Mouse (Mus musculus): ENCODE measurements at regions not wholly inside any gene's neighbourhood (a gene's known extent, or its start where the extent isn't known, plus 50 kb on each side); places are given as distances from the start of the nearest gene placed in this dataset.
A peak's percentile ranks its signal among the peaks of the same experiment; 100 is the strongest.

- no peak overlapping the region for H3K4me2 ChIP-seq
- no peaks in the 10 kb centered on the region for H3K4me1 ChIP-seq
- no peaks in the 10 kb centered on the region for H3K9me3 ChIP-seq
- no peak overlapping the region for H3K9ac ChIP-seq
- H3K27me3 ChIP-seq = no peaks in the 10 kb centered on the region
- 92% methylated on average over 1 of the region's 1 CpGs for WGBS
- no peak overlapping the region for H3K27ac ChIP-seq
- H3K36me3 ChIP-seq (replicated peaks) = no peaks in the 10 kb centered on the region
- H3K4me3 ChIP-seq (replicated peaks) = no peak overlapping the region
- no peak for ATAC-seq (ENCODE audit: low FRiP score)
These were observed 414.9 kb upstream of the C9orf72 start for GRCm38 (mm10) chr4:35640866-35641265.

- Histone ChIP-seq H3K9me3 (no peaks in the 10 kb centered on the region), H3K36me3 (replicated peaks) (no peaks in the 10 kb centered on the region), H3K9ac (no peak overlapping the region), H3K27ac (no peak overlapping the region), H3K27me3 (no peaks in the 10 kb centered on the region), H3K4me3 (replicated peaks) (no peak overlapping the region), H3K4me1 (no peaks in the 10 kb centered on the region), H3K4me2 (no peak overlapping the region)
- WGBS = 76% methylated on average over 1 of the region's 1 CpGs
- no peak for ATAC-seq (ENCODE audit: low FRiP score)
These were observed 380.2 kb upstream of the C9orf72 start for GRCm38 (mm10) chr4:35606200-35606599.

GRCm38 (mm10) chr4:35578086-35578485 lies 352.1 kb upstream of the C9orf72 start:
- Histone ChIP-seq H3K4me1 (no peaks in the 10 kb centered on the region), H3K4me2 (no peak overlapping the region), H3K27ac (no peak overlapping the region), H3K36me3 (replicated peaks) (no peaks in the 10 kb centered on the region), H3K9me3 (no peaks in the 10 kb centered on the region), H3K27me3 (no peaks in the 10 kb centered on the region), H3K4me3 (replicated peaks) (no peak overlapping the region), H3K9ac (no peak overlapping the region)
- WGBS = 71% methylated on average over 1 of the region's 1 CpGs
- no peak for ATAC-seq (ENCODE audit: low FRiP score)

DNA sequence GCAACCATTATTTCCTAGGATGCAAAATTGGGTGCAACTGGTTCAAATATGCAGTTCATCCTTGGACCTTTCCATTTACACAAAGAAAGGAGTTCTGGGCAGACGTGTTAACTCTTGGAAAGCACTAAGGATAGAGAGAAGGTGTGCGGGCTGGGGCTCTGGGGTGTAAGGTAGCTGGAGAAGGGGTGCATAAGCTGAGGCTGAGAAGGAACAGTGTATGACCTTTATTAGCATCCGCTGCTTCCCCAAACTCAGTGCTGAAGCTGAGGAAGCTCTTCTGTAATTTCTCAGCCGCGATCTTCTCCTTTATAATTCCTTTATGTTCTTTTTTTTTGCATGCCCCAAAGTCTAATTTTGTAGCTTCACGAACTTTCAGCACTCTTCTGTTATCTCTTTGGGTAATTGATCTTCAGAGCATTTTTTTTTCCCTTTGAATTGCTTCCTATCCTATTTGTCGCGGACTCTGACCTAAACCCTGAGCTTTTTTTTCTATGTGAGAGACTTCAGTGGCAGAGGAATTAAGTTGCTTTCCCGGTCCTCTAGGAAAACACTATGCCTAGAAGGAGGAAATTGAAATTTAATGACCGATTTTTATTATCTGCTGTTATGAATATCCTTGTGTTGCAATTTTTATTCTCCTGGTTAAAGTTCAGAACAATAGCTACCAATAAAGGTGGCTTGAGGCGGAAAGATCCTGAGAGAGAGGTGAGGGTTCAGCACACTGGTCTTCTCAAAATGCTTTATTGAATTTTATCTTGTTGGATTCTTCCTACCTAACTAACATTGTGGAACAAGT lies 349.4 kb upstream of the C9orf72 start:
- Histone ChIP-seq H3K4me2 (no peak overlapping the region), H3K4me3 (replicated peaks) (no peak overlapping the region), H3K9me3 (no peaks in the 10 kb centered on the region), H3K9ac (no peak overlapping the region), H3K27ac (no peak overlapping the region), H3K36me3 (replicated peaks) (no peaks in the 10 kb centered on the region), H3K27me3 (no peaks in the 10 kb centered on the region), H3K4me1 (peaks cover 10% of the 10 kb centered on the region)
- ATAC-seq (ENCODE audit: low FRiP score) = no peak
- WGBS = 83% methylated on average over 11 of the region's 11 CpGs

DNA sequence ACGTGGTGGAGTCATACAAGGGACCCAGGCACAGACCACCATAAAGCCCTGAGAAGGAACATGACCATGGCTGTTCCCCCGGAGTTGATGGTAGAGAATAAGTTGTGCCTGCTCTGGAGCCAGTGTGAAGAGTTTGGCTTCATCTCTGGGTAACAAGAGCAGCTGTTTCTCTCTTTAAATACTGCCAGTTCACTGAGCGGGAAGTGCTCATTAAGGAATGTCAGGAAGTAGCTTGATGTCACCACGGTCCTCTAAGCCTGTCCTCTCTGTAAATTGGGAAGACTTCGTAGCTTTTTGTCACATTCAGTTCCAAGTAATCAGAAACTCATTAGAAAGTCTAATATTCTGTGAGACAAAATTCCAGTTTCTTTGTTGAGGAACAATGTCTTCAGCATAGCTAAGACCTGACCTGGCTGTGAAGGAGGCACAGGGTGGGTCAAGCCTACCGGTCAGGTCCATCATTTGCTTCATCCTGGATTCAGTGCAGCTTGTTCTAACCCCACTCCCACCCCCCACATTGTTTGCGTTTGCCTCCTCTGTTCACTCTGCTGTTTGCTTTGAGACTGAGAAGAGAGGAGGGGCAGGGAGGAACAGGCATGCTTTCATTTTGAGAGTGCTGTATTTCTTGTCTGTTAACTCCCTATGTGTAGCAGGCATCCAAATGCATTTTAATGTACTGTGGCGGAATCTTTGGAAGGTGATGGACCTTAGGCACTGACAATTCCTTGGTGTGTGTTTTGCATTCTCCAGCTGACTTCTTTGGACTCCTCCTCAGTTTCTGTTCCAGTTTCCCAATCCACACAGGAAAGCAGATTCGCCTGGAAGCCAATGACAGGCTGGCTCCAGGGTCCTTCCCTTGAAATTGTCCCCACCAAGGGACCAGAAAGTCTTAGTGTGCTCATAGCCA lies 345.8 kb upstream of the C9orf72 start:
- Histone ChIP-seq H3K36me3 (replicated peaks) (no peaks in the 10 kb centered on the region), H3K9ac (no peak overlapping the region), H3K9me3 (no peaks in the 10 kb centered on the region), H3K27me3 (no peaks in the 10 kb centered on the region), H3K4me2 (no peak overlapping the region), H3K4me3 (replicated peaks) (no peak overlapping the region), H3K4me1 (peaks cover 10% of the 10 kb centered on the region), H3K27ac (no peak overlapping the region)
- 46% methylated on average over 9 of the region's 9 CpGs for WGBS
- peak; percentile 20; the same call in 1 of the 2 replicates for ATAC-seq (ENCODE audit: low FRiP score)

DNA sequence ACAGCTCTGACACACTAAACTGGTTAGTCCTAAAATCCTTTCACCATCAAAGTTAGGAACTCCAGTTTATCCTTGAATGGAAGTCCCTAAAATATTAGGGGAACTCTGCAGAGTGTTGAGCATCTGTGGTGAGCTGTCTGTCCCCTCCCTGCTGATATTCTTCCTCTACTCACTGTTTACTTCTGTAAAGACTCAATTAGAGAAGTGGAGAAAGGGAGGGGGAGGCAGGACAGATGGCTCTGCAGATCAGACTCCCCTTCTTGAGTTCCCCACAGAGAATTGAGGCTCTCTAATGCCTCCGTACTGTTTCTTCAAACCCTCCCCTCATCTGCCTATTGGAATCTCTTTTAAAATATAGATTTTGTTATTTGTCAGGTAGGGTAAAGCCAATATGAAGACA lies 335.3 kb upstream of the C9orf72 start:
- Histone ChIP-seq H3K4me1 (no peaks in the 10 kb centered on the region), H3K4me3 (replicated peaks) (no peak overlapping the region)
- ATAC-seq (ENCODE audit: low FRiP score) = no peak

DNA sequence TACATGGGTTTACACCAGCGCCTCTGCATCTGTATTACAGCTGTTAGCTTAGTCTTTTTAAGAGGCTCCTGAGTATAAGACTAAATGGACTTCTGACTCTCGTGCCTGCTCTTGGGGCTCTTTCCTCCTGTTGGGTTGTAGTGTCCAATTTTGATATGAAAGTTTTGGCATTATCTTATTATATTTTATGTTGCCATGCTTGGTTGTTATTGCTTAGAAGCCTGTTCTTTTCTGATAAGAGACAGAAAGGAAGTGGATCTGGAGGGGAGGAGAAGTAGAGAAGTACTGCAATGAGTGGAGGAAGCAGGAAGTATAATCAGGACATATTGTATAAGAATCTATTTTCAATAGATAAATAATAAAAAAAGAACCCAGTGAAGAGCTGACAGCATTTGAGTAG lies 334.0 kb upstream of the C9orf72 start:
- no peak overlapping the region for H3K4me3 ChIP-seq (replicated peaks)
- H3K27me3 ChIP-seq = no peaks in the 10 kb centered on the region
- 88% methylated on average over 2 of the region's 2 CpGs for WGBS
- H3K27ac ChIP-seq = no peak overlapping the region
- H3K36me3 ChIP-seq (replicated peaks) = no peaks in the 10 kb centered on the region
- H3K4me1 ChIP-seq = no peaks in the 10 kb centered on the region
- no peak overlapping the region for H3K9ac ChIP-seq
- H3K9me3 ChIP-seq = no peaks in the 10 kb centered on the region
- H3K4me2 ChIP-seq = no peak overlapping the region
- no peak for ATAC-seq (ENCODE audit: low FRiP score)

More for the DNA sequence above, 335.3 kb upstream of the C9orf72 start:
- WGBS = 44% methylated on average over 1 of the region's 1 CpGs
- H3K9ac ChIP-seq = no peak overlapping the region
- no peak overlapping the region for H3K27ac ChIP-seq
- no peak overlapping the region for H3K4me2 ChIP-seq
- no peaks in the 10 kb centered on the region for H3K36me3 ChIP-seq (replicated peaks)
- H3K9me3 ChIP-seq = no peaks in the 10 kb centered on the region
- no peaks in the 10 kb centered on the region for H3K27me3 ChIP-seq

DNA sequence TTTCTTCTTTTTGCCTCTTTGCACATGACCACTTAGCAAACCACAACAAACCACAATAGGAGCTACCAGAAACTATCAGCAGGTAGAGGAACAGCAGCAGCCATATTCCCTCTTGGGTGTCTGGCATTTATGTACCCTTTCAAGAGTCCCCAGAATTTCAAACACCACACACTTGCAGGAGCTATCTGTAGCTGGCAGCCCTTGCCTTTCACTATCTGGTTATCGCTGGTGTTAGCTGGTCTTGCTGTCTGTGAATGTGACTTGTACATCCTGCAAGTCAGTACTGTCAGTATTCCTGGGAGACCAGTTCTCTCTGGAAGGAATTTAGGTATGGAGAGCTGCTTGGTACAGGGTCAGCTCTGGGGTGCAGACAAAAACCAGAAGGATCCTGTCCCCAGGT lies 327.3 kb upstream of the C9orf72 start:
- WGBS = 90% methylated on average over 1 of the region's 1 CpGs
- no peak overlapping the region for H3K4me2 ChIP-seq
- no peaks in the 10 kb centered on the region for H3K9me3 ChIP-seq
- H3K4me3 ChIP-seq (replicated peaks) = no peak overlapping the region
- no peaks in the 10 kb centered on the region for H3K27me3 ChIP-seq
- no peaks in the 10 kb centered on the region for H3K4me1 ChIP-seq
- ATAC-seq (ENCODE audit: low FRiP score) = no peak
- H3K9ac ChIP-seq = no peak overlapping the region
- no peaks in the 10 kb centered on the region for H3K36me3 ChIP-seq (replicated peaks)
- no peak overlapping the region for H3K27ac ChIP-seq

DNA sequence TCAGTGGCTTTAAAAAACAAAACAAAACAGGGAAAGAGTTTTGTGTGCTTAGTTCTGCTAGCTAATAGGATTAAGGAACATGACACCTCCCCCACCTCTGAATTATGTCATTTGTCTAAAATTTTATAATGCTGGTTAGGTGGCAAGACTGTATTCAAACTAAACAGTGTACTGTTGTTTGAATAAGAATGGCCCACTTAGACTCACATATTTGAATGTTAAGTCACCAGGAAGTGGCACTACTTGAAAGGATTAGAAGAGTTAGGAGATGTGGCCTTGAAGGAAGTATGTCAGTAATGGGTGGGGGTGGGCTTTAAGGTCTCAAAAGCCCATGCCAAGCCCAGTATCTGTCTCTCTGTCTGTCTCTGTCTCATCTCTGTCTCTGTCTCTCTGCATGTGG lies 326.0 kb upstream of the C9orf72 start:
- Histone ChIP-seq H3K27me3 (no peaks in the 10 kb centered on the region), H3K9me3 (no peaks in the 10 kb centered on the region), H3K4me3 (replicated peaks) (no peak overlapping the region), H3K27ac (no peak overlapping the region), H3K4me2 (no peak overlapping the region), H3K4me1 (no peaks in the 10 kb centered on the region), H3K9ac (no peak overlapping the region), H3K36me3 (replicated peaks) (no peaks in the 10 kb centered on the region)
- ATAC-seq (ENCODE audit: low FRiP score) = no peak

- H3K4me3 ChIP-seq (replicated peaks) = no peak overlapping the region
- ATAC-seq (ENCODE audit: low FRiP score) = no peak
- peaks cover 9% of the 10 kb centered on the region for H3K4me1 ChIP-seq
- no peak overlapping the region for H3K27ac ChIP-seq
- no peaks in the 10 kb centered on the region for H3K9me3 ChIP-seq
- H3K27me3 ChIP-seq = no peaks in the 10 kb centered on the region
- H3K9ac ChIP-seq = no peak overlapping the region
- no peak overlapping the region for H3K4me2 ChIP-seq
- 35% methylated on average over 6 of the region's 6 CpGs for WGBS
- no peaks in the 10 kb centered on the region for H3K36me3 ChIP-seq (replicated peaks)
These were observed 308.7 kb upstream of the C9orf72 start for GRCm38 (mm10) chr4:35534565-35535279.

GRCm38 (mm10) chr4:35534154-35534553 lies 308.2 kb upstream of the C9orf72 start:
- Histone ChIP-seq H3K4me2 (no peak overlapping the region), H3K27ac (no peak overlapping the region), H3K27me3 (no peaks in the 10 kb centered on the region), H3K36me3 (replicated peaks) (no peaks in the 10 kb centered on the region), H3K9ac (no peak overlapping the region), H3K4me1 (peaks cover 9% of the 10 kb centered on the region), H3K4me3 (replicated peaks) (no peak overlapping the region), H3K9me3 (no peaks in the 10 kb centered on the region)
- ATAC-seq (ENCODE audit: low FRiP score) = no peak

All from forebrain, embryonic 12.5 days (tissue).